Mouse (Mus musculus) CH12.LX (cell line): ENCODE measurements around the gene Tspan17. TPM values are rescaled to one million over a fixed set of nuclear protein-coding genes. Genes with fewer than 3 reads are reported as not detected.
A peak's percentile ranks its signal among the peaks of the same experiment; 100 is the strongest.

Source experiments
- DNase-seq: peaks from one replicate; pipeline ENCODE4 v3.0.0-alpha.2; 2013; ENCODE audit errors: extremely low read depth
- H3K27ac ChIP-seq: 2 replicates; pipeline ENCODE4 v1.5.1; 2012; ENCODE audit warnings: low read depth, mild to moderate bottlenecking, control low read depth, moderate library complexity; ENCODE audit not compliant: insufficient read depth
- H3K27me3 ChIP-seq: replicated peaks from 2 replicates; pipeline ENCODE3; 2012; ENCODE audit warnings: inconsistent platforms
- H3K36me3 ChIP-seq, 2 experiments: replicated peaks in 1 of 2; 2 replicates each; pipeline versions ENCODE3 to v1.6.1; 2012; ENCODE audit warnings: inconsistent platforms in 1 of 2, low read length in 1 of 2, mild to moderate bottlenecking in 1 of 2, mixed read lengths in 1 of 2, moderate library complexity in 1 of 2; ENCODE audit not compliant: control insufficient read depth in 1 of 2, insufficient read depth in 1 of 2
- H3K4me1 ChIP-seq, 2 experiments: 2 replicates each; pipeline ENCODE4 v1.6.1; 2012; ENCODE audit warnings: inconsistent platforms in 1 of 2, moderate library complexity in 1 of 2; ENCODE audit not compliant: insufficient read depth in 2 of 2, control insufficient read depth in 1 of 2
- H3K4me2 ChIP-seq: 2 replicates; pipeline ENCODE4 v1.6.1; 2012; ENCODE audit warnings: low read depth, mild to moderate bottlenecking, control low read depth; ENCODE audit not compliant: poor library complexity, insufficient read depth, severe bottlenecking
- H3K4me3 ChIP-seq, 3 experiments: fragments of 150-350 bp in 1 of 3; sonication (generic) in 1 of 3; replicated peaks in 1 of 3; 2 replicates each; pipeline versions ENCODE3 to v1.5.1; 2011 to 2012; ENCODE audit warnings: low read depth in 2 of 3, low read length in 2 of 3, mild to moderate bottlenecking in 2 of 3, moderate library complexity in 2 of 3, control low read depth in 1 of 3, improper control_type of control experiment in 1 of 3, inconsistent platforms in 1 of 3, mixed read lengths in 1 of 3; ENCODE audit not compliant: poor library complexity in 1 of 3
- H3K79me2 ChIP-seq: replicated peaks from 2 replicates; pipeline ENCODE4 v1.6.1; 2012; ENCODE audit warnings: mild to moderate bottlenecking, moderate library complexity; ENCODE audit not compliant: control insufficient read depth, poor library complexity, insufficient read depth, severe bottlenecking; ENCODE audit errors: extremely low read depth
- H3K9ac ChIP-seq: 2 replicates; pipeline ENCODE4 v1.6.1; 2012; ENCODE audit warnings: low read depth, mild to moderate bottlenecking, control low read depth, moderate library complexity; ENCODE audit not compliant: insufficient read depth
- H3K9me3 ChIP-seq: replicated peaks from 2 replicates; pipeline ENCODE3; 2012; ENCODE audit warnings: low read length, inconsistent platforms, mixed read lengths
- CHD2 ChIP-seq: IDR thresholded peaks from 2 replicates; pipeline ENCODE4 v1.6.1; 2011; ENCODE audit warnings: low read length, improper control_type of control experiment
- CTCF ChIP-seq, 2 experiments: IDR thresholded peaks in 1 of 2; conservative IDR thresholded peaks in 1 of 2; 2 replicates each; pipeline ENCODE4 v1.5.1; 2011 to 2012; ENCODE audit warnings: low read depth in 2 of 2, low read length in 2 of 2, improper control_type of control experiment in 1 of 2, inconsistent platforms in 1 of 2, mild to moderate bottlenecking in 1 of 2, moderate library complexity in 1 of 2
- ELF1 ChIP-seq: IDR thresholded peaks from 2 replicates; pipeline ENCODE4 v1.6.1; 2014; ENCODE audit warnings: low read depth, mild to moderate bottlenecking, inconsistent platforms, low read length, improper control_type of control experiment
- EP300 ChIP-seq: IDR thresholded peaks from 2 replicates; pipeline ENCODE4 v1.6.1; 2011; ENCODE audit warnings: low read length, improper control_type of control experiment
- GABPA ChIP-seq: IDR thresholded peaks from 2 replicates; pipeline ENCODE4 v1.6.1; 2012; ENCODE audit warnings: low read depth, low read length, improper control_type of control experiment, inconsistent platforms; ENCODE audit not compliant: insufficient replicate concordance
- HCFC1 ChIP-seq: IDR thresholded peaks from 2 replicates; pipeline ENCODE4 v1.6.1; 2012; ENCODE audit warnings: low read depth, mild to moderate bottlenecking, inconsistent platforms, low read length, improper control_type of control experiment
- IRF4 ChIP-seq: IDR thresholded peaks from 2 replicates; pipeline ENCODE4 v1.6.1; 2014; ENCODE audit warnings: low read depth, mild to moderate bottlenecking, inconsistent platforms, low read length, improper control_type of control experiment
- JUN ChIP-seq: IDR thresholded peaks from 2 replicates; pipeline ENCODE4 v1.6.1; 2011; ENCODE audit warnings: low read depth, mild to moderate bottlenecking, low read length, improper control_type of control experiment, moderate library complexity; ENCODE audit not compliant: insufficient read depth
- JUND ChIP-seq: conservative IDR thresholded peaks from 2 replicates; pipeline ENCODE4 v1.6.1; 2011; ENCODE audit warnings: low read depth, low read length, improper control_type of control experiment
- KAT2A ChIP-seq: IDR thresholded peaks from 2 replicates; pipeline ENCODE4 v1.6.1; 2012; ENCODE audit warnings: low read length, improper control_type of control experiment, inconsistent platforms; ENCODE audit not compliant: insufficient replicate concordance
- MAFK ChIP-seq: IDR thresholded peaks from 2 replicates; pipeline ENCODE4 v1.6.1; 2011; ENCODE audit warnings: low read length, improper control_type of control experiment; ENCODE audit not compliant: insufficient replicate concordance
- MAZ ChIP-seq: IDR thresholded peaks from 2 replicates; pipeline ENCODE4 v1.6.1; 2012; ENCODE audit warnings: low read depth, mild to moderate bottlenecking, inconsistent platforms, low read length, improper control_type of control experiment, moderate library complexity
- MEF2A ChIP-seq: IDR thresholded peaks from 2 replicates; pipeline ENCODE4 v1.6.1; 2014; ENCODE audit warnings: low read depth, mild to moderate bottlenecking, inconsistent platforms, low read length, improper control_type of control experiment, borderline replicate concordance
- MXI1 ChIP-seq: IDR thresholded peaks from 2 replicates; pipeline ENCODE4 v1.6.1; 2011; ENCODE audit warnings: mild to moderate bottlenecking, low read depth, low read length, improper control_type of control experiment
- NRF1 ChIP-seq: IDR thresholded peaks from 2 replicates; pipeline ENCODE4 v1.6.1; 2014; ENCODE audit warnings: low read depth, mild to moderate bottlenecking, inconsistent platforms, low read length, improper control_type of control experiment, moderate library complexity
- PAX5 ChIP-seq: IDR thresholded peaks from 2 replicates; pipeline ENCODE4 v1.6.1; 2012; ENCODE audit warnings: low read length, inconsistent platforms, mixed read lengths
- RAD21 ChIP-seq: IDR thresholded peaks from 2 replicates; pipeline ENCODE4 v1.6.1; 2011; ENCODE audit warnings: low read depth, mild to moderate bottlenecking, low read length, improper control_type of control experiment, moderate library complexity
- RCOR1 ChIP-seq: conservative IDR thresholded peaks from 2 replicates; pipeline ENCODE4 v1.6.1; 2012; ENCODE audit warnings: low read depth, mild to moderate bottlenecking, inconsistent platforms, low read length, improper control_type of control experiment
- SIN3A ChIP-seq: IDR thresholded peaks from 2 replicates; pipeline ENCODE4 v1.6.1; 2012; ENCODE audit warnings: low read length, improper control_type of control experiment, inconsistent platforms
- TBP ChIP-seq: conservative IDR thresholded peaks from 2 replicates; pipeline ENCODE4 v1.6.1; 2011; ENCODE audit warnings: low read depth, low read length, improper control_type of control experiment
- TCF12 ChIP-seq: IDR thresholded peaks from 2 replicates; pipeline ENCODE4 v1.6.1; 2014; ENCODE audit warnings: low read depth, mild to moderate bottlenecking, inconsistent platforms, low read length, improper control_type of control experiment
- UBTF ChIP-seq: IDR thresholded peaks from 2 replicates; pipeline ENCODE4 v1.6.1; 2012; ENCODE audit warnings: low read depth, mild to moderate bottlenecking, inconsistent platforms, low read length, improper control_type of control experiment, moderate library complexity
- USF1 ChIP-seq: IDR thresholded peaks from 2 replicates; pipeline ENCODE4 v1.6.1; 2014; ENCODE audit warnings: low read depth, mild to moderate bottlenecking, inconsistent platforms, low read length, improper control_type of control experiment
- ZC3H11A ChIP-seq: IDR thresholded peaks from 2 replicates; pipeline ENCODE4 v1.6.1; 2012; ENCODE audit warnings: low read depth, mild to moderate bottlenecking, inconsistent platforms, low read length, improper control_type of control experiment
- ZKSCAN1 ChIP-seq: IDR thresholded peaks from 2 replicates; pipeline ENCODE4 v1.6.1; 2012; ENCODE audit warnings: low read depth, inconsistent platforms, low read length, improper control_type of control experiment, borderline replicate concordance
- dilution Hi-C: fragments of 300-500 bp; cut with MboI; formaldehyde crosslinking; loops from 2 replicates; pipeline ENCODE4 v1.14.3; 2020; ENCODE audit warnings: low sequenced_read_pairs; ENCODE audit not compliant: extremely low pct_unique_long_range_greater_than_20kb, extremely low pct_ligation_motif_present
- in situ Hi-C: fragments of 300-500 bp; cut with MboI; formaldehyde crosslinking; loops from 3 replicates; pipeline ENCODE4 v1.14.3; 2019; ENCODE audit warnings: low sequenced_read_pairs, low pct_ligation_motif_present, low pct_unique_long_range_greater_than_20kb, mixed read lengths
- polyA plus RNA-seq: library from polyadenylated mRNA; unstranded; fragments of >175 nt; gene quantifications from 2 replicates; pipeline ENCODE4 v1.2.1, GENCODE M21; 2012; ENCODE audit warnings: low read depth; ENCODE audit not compliant: insufficient read length
- total RNA-seq, 2 experiments: library from RNA; depleted of rRNA; stranded (reverse); fragments of 300-350 nt in 1 of 2; fragments of >200 nt in 1 of 2; gene quantifications; 2 replicates each; pipeline ENCODE4 v1.2.3; 2012 to 2014

The Tspan17 gene
- total and polyA plus RNA-seq, 3 experiments, result 0.61 to 0.68 TPM; not detected in 1

GRCm38 (mm10) chr13:54818399-54819254, 29.4 kb downstream of the Tspan17 start:
- peaks cover 5 to 8% of the 10 kb centered on the region in 2 experiments for H3K4me1 ChIP-seq
- no peak for TF ChIP-seq RCOR1
- no peak for TF ChIP-seq MAZ
- TF ChIP-seq CTCF (conservative IDR thresholded peaks at IDR 0.05 in 1 of 2, IDR thresholded peaks at IDR 0.05 in 1 of 2; ENCODE audit: low read depth in 2 of 2, low read length in 2 of 2), result no peak
- TF ChIP-seq CHD2, result no peak
- TF ChIP-seq MAFK, result no peak
- TF ChIP-seq MXI1, result no peak
- TF ChIP-seq ELF1, result no peak
- TF ChIP-seq TBP, result no peak
- TF ChIP-seq JUND, result no peak
- no peak for TF ChIP-seq RAD21
- TF ChIP-seq, all 38 proteins: peak for 0
- Histone ChIP-seq H3K27me3 (peaks cover 58% of the 10 kb centered on the region), H3K36me3 (no peaks in the 10 kb centered on the region), H3K4me3 (no peak overlapping the region), H3K27ac (no peak overlapping the region), H3K9me3 (no peaks in the 10 kb centered on the region), H3K79me2 (no peaks in the 10 kb centered on the region), H3K4me2 (peak overlapping the region; percentile 41; the same call in 1 of the 2 replicates), H3K9ac (no peak overlapping the region)
- no peak for DNase-seq
- dilution Hi-C loops (no loop called here), in situ Hi-C loops (no loop called here)

DNA sequence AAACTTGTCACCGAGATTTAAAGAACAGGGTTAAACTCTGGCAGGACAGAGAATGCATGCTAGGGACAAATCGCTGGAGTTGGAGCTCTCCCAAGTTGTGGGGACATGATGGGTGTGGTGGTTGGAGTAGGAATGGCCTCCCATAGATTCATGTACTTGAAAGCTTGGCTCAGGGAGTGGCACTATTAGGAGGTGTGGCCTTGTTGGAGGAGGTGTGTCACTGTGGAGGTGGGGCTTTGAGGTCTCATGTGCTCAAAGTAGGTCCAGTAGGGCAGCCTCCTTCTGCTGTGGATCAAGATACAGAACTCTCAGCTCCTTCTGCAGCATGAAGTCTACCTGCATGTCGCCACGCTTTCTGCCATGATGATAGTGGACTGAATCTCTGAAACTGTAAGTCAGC, 31.9 kb downstream of the Tspan17 start:
- Histone ChIP-seq H3K79me2 (no peaks in the 10 kb centered on the region), H3K9ac (no peak overlapping the region), H3K4me1 (peaks cover 5 to 8% of the 10 kb centered on the region in 2 experiments), H3K4me2 (no peak overlapping the region), H3K27me3 (peaks cover 55% of the 10 kb centered on the region), H3K27ac (no peak overlapping the region), H3K9me3 (no peaks in the 10 kb centered on the region), H3K4me3 (no peak overlapping the region), H3K36me3 (no peaks in the 10 kb centered on the region)
- no peak for DNase-seq
- TF ChIP-seq MAZ (no peak), PAX5 (no peak), ZC3H11A (no peak), USF1 (no peak), JUN (no peak), TCF12 (no peak), KAT2A (no peak), NRF1 (no peak), UBTF (no peak), ZKSCAN1 (no peak), SIN3A (no peak), ELF1 (no peak), JUND (no peak), EP300 (no peak), IRF4 (no peak), HCFC1 (no peak), GABPA (no peak), MEF2A (no peak)
- dilution Hi-C loops, result no loop called here
- in situ Hi-C loops, result no loop called here
